Mouse (Mus musculus): ENCODE measurements around the gene Dnaaf5.

The Dnaaf5 gene

GRCm38 (mm10) chr5:139149681-139150602 is at the start of gene Dnaaf5, which contains the start of gene Prkar1b:
Dnaaf5 (plus strand) TSS chr5:139150223.
Prkar1b (minus strand) TSS chr5:139150001.
- peak; percentile 98 to 99 for DNase-seq

GRCm38 (mm10) chr5:139101783-139102182 is 48.2 kb upstream of the Dnaaf5 start:
- no peak for DNase-seq

- DNase-seq = peak; percentile 41 to 49
These were observed 42.2 kb upstream of the Dnaaf5 start for GRCm38 (mm10) chr5:139107815-139108214.

GRCm38 (mm10) chr5:139110140-139110855 is 39.7 kb upstream of the Dnaaf5 start:
- no peak for DNase-seq

- DNase-seq = peak in 1 of 2 experiments; percentile 36
These were observed 38.0 kb upstream of the Dnaaf5 start for GRCm38 (mm10) chr5:139111991-139112390.

- DNase-seq = no peak
These were observed 37.6 kb upstream of the Dnaaf5 start for GRCm38 (mm10) chr5:139112418-139112817.

GRCm38 (mm10) chr5:139114876-139115275 is 35.1 kb upstream of the Dnaaf5 start:
- DNase-seq = no peak

GRCm38 (mm10) chr5:139115507-139115906 is 34.5 kb upstream of the Dnaaf5 start:
- DNase-seq = no peak

GRCm38 (mm10) chr5:139118139-139118960 is 31.7 kb upstream of the Dnaaf5 start:
- no peak for DNase-seq

GRCm38 (mm10) chr5:139118961-139119276 is 31.1 kb upstream of the Dnaaf5 start:
- DNase-seq = no peak

GRCm38 (mm10) chr5:139125717-139126116 is 24.3 kb upstream of the Dnaaf5 start:
- DNase-seq = peak in 1 of 2 experiments; percentile 21

- no peak for DNase-seq
These were observed 21.5 kb upstream of the Dnaaf5 start for GRCm38 (mm10) chr5:139128476-139129065.

- peak; percentile 42 to 54 for DNase-seq
These were observed 20.9 kb upstream of the Dnaaf5 start for GRCm38 (mm10) chr5:139129078-139129477.

GRCm38 (mm10) chr5:139129572-139130151 is 20.4 kb upstream of the Dnaaf5 start:
- peak; percentile 69 to 75 for DNase-seq

GRCm38 (mm10) chr5:139130351-139130750 is 19.7 kb upstream of the Dnaaf5 start:
- peak; percentile 45 to 51 for DNase-seq

- no peak for DNase-seq
These were observed 15.5 kb upstream of the Dnaaf5 start for GRCm38 (mm10) chr5:139134501-139134900.

GRCm38 (mm10) chr5:139136341-139136740 is 13.7 kb upstream of the Dnaaf5 start:
- DNase-seq = no peak

GRCm38 (mm10) chr5:139137176-139137575 is 12.8 kb upstream of the Dnaaf5 start:
- DNase-seq = no peak

- peak; percentile 98 to 99 for DNase-seq
These were observed 11.6 kb upstream of the Dnaaf5 start for GRCm38 (mm10) chr5:139138261-139138925.

GRCm38 (mm10) chr5:139138926-139139472 is 11.0 kb upstream of the Dnaaf5 start:
- DNase-seq = peak; percentile 37 to 40

- DNase-seq = no peak
These were observed 9.4 kb upstream of the Dnaaf5 start for GRCm38 (mm10) chr5:139140589-139140988.
